Mouse (Mus musculus) left cerebral cortex, adult 9 months (tissue): ENCODE measurements around the gene Rcsd1.
"Not testable (repeated sequence)": the region's sequence is repeated elsewhere in the genome, so short reads cannot be mapped to it uniquely, and the experiment has no call there.

Source experiments
- DNase-seq, 2 experiments: peaks; one replicate each; pipeline ENCODE4 v3.0.0; 2022; ENCODE audit warnings: low spot score in 2 of 2

Gene Rcsd1

DNA sequence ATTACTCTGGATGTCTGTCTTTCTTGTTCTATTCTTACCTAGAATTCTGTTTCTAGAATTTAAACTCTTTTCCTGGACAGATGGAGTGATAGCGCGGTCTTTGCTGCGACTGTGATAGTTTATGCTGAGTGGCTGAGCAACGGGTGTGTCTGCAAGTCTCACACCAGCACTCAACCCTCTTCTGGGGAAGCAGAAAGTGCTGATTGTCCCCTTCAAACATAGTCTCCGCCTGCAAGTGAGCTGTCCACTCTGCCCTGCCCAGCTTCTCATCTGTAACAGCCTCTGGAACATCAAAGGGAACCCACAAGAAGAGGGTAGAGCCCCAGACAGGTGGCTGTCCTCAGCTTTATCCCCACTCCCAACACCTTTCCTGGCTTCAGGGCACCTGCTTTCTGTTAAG, 19.7 kb downstream of the Rcsd1 start:
- no peak for DNase-seq

GRCm38 (mm10) chr1:165687861-165688260, 21.7 kb downstream of the Rcsd1 start:
- DNase-seq: no peak

DNA sequence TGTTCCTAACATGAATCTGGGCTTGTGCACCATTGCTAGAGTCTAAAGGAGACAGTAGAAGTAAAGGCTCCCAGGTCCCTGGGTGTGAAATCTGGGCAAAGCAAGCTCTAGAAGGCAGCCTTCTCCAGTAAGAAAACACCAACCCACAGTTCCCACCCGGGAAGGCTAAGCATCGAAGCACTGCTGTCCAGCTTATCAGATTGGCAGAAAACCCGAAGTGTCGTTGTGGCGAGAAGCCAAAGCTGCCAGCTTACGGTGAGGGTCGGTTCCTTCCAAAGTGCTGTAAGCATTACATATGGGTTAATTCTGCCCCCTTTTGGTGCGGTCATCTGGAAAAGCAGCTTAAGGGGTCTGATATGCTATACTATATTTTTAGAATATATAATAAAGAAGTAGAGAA, 22.6 kb downstream of the Rcsd1 start:
- no peak for DNase-seq

DNA sequence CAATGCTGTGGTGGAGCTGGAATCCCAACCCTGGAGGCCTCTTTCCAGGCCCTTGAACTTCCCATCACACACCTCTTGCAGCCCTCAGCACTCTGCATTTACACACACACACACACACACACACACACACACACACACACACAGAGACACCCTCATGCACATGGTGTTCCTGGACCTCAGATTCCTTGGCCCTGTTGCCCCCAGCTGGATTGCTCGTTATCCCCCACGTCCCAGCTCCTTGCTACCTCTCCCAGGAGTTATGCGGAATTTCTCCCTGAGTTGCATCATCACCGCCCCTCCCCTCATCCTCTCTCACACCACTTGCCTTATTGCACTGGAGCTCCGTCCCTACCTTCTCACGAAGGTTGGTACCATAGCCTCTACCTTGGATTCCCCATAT, 23.2 kb downstream of the Rcsd1 start:
- no peak for DNase-seq

DNA sequence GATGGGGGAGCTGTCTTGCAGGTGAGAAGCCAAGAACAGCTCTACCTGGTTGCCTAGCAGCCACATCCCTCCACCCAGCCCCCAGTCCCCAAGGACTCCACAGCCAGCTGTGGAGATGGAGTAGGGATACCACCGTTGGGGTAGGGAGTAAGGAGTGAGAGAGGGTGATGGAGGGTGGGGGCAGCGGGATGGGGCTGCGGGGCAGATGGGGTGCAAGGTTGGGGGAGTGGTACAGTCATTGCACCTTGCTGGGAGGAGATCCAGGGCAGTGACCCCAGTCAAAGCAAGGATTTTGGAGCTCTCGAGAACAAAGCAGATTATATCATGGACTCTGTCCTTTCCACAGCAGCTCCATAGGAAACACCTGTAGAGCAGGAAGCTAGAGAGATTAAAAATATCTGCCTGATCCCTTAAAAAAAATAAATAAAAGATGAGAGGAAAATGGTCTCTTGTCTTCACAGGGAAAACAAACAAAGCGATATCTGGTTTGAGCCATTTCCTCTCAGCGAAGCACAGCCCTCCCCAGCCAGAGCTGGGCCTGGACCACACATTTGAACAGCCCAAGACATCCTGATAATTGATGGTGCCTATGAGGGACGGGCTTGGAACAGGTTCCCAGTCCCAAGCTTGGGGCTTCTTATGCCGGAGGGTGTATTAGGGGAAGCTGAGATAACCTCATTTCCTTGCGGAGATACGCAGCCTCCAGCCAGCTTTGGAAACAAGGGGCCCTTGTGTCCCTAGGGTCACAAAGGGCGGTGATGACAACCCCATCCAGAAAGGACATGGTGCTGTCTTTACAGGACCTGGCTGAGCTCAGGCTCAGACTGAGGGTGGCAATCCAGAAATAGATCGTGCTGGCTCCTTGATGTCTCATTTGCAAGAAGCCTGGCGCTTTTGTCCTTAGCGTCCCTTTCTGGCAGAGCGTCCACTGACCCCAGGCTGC, 25.0 kb downstream of the Rcsd1 start:
- DNase-seq: no peak

GRCm38 (mm10) chr1:165682056-165682853, 27.3 kb downstream of the Rcsd1 start:
- DNase-seq: no peak

DNA sequence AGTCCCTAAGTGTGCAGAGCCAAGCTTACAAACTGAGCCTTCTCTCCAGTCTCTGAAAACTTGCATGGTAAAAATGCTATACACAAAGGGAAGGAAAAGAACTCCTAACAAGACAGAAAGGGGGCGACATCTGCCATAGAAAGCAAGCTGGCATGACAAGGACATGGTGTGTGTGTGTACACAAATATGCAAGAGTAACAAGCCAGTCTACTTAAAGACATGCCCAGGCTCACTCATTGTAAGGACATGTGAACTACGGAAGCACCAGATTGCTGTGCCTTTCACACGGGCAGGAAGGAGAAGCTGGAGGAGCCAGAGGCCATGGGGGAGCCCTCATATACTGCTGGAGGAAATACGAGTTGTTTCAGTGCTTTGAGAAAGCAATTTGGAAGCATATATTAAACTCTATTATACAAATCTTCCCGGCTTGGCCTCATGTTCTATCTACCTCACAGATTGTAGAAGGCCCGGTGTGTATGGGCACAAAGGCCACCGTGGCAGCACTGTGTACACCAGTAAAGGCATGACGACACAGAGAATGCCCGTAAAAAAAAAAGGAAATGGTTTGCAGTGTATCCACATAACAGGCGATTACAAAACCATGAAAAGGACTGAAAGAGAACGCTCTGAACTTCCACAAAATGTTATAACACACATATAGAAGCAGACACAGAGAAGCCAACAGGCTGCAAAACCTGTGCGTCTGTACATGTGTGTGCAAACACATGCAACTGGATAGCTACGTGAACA, 28.3 kb downstream of the Rcsd1 start:
- DNase-seq: no peak

DNA sequence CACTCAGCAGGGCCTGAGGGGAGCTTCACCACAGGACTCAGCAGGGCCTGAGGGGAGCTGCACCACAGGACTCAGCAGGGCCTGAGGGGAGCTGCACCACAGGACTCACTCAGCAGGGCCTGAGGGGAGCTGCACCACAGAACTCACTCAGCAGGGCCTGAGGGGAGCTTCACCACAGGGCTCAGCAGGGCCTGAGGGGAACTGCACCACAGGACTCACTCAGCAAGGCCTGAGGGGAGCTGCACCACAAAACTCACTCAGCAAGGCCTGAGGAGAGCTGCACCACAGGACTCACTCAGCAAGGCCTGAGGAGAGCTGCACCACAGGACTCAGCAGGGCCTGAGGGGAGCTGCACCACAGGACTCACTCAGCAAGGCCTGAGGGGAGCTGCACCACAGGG, 29.5 kb downstream of the Rcsd1 start:
- DNase-seq: not testable (repeated sequence)

GRCm38 (mm10) chr1:165679618-165679997, 29.9 kb downstream of the Rcsd1 start:
- DNase-seq: no peak

DNA sequence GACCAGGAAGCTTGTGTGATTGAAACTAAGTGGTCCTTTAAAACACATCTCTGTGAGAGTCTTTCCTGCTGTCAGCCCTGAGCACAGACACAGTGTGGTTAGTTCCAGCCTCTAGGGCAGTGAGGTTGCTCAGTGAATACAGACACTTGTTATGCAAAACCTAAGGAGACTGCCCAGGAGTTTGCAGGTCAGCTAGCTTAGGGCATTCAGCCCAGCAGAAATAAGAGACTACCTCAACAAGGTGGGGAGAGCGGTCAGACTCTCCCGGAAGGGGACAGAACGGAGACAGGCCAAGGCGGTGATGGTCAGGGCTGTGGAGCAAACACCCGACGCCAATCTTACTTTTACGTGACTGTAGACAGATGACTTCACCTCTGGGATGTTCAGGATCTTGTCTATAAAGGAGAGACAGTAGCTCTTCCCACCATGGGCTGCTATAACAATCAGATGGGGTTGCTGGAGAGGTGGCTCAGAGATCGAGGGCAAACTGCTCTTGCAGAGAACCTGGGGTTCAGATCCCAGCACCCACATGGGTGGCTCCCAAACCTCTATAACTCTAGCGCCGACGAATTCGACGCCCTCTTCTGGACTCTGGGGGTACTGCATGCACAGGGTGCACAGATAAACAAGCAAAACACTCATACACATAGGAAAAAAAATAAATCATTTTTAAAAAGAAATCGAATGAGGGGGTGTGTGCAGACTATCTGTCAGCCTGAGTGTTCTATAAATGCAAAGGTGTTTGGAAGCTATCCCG, 30.5 kb downstream of the Rcsd1 start:
- DNase-seq: no peak

DNA sequence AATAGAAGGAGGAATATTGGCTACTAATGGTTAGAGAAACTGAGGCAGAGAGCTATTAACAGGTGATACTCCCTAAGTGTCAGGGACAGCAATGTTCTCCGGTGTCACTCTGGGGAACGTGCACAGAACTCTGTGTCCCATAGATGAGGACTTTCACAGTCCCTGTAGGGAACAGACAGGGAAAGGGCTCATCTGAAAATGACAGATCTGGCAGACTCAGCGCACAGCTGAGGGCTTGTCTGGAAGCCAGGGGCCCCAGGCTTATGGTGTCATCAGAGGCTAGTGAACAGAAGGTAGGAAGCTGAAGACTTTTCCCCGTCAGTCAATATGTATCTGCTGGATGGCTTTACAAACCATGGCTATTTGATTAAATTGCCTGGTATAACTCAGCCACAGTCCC, 32.0 kb downstream of the Rcsd1 start:
- DNase-seq: no peak

DNA sequence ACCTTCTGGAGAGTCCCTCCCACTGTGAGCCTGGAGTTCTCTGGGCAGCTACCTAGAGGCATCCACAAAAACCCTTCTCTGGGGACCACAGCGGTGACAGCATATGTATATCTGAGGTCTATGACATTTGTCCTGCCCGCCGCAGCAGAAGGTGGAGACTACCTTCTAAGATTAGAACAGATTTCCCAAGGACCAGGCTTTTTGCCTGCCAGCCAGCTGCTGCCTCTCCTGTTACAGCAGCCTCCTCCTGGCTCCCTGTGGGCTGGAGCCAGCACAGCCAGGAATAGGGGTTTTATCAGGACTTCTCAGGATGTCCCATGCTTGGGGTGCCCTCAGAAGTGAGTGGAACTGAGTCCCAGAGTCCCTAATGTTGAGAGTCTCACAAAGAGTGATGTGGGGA, 32.6 kb downstream of the Rcsd1 start:
- no peak for DNase-seq

GRCm38 (mm10) chr1:165675167-165675566, 34.4 kb downstream of the Rcsd1 start:
- DNase-seq: no peak

GRCm38 (mm10) chr1:165672355-165672754, 37.2 kb downstream of the Rcsd1 start:
- no peak for DNase-seq

DNA sequence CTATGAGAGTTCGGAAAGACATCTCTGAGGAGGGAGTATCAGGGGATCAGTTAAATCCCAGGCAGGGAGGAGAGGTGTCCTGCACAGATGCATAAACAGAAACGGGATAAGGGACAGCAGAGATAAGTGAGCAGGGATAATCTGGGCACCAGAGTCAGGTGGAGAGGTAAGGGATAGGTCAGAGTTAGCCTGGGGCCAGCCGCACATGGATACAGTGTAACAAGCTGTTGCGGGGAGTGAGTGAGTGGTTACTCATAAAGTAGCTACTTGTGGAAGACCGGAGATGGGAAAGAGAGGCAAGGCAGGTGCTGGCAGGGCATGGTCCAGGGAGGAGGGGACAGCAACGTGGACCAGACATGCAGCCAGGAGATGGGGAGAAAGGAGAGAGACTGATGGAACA, 39.5 kb downstream of the Rcsd1 start:
- DNase-seq: no peak

DNA sequence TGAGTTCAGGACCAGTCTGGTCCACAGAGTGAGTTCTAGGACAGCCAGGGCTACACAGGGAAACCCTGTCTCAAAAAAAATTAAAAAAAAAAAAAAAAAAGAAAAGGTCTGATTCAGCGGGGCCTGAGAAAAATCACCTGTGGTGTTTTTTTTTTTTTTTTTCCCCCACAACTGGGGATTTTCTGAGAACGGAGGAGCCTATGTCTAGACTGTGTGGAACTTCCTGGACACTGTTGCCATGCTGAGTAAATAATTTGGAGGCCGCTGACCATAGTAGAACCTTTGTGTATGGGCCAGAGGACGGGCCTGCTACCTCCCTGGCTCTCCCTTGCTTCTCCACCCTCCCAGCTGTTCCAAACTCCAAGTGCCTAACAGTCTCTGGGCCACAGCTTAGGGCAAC, 40.7 kb downstream of the Rcsd1 start:
- DNase-seq: no peak

- DNase-seq: no peak
Observed at GRCm38 (mm10) chr1:165667380-165667779, 42.2 kb downstream of the Rcsd1 start.

DNA sequence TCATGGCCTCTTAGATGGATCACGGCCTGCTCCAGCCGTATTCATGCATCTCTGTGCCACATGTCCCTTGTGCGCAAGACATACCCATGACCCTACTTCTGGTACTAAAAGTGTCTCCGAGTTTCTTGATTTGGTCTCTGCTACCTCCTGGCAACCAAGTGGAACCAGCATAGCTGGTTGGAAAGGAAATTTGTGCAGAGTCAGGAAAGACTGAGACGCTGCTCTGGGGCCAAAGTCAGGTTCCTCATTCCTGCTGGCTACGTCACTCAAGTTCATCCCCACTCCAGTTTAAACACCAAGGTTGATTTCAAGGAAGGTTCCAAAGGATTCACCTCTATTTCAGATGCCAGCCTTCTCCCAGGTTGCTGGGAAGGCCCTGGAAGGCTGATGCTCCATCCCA, 42.6 kb downstream of the Rcsd1 start:
- no peak for DNase-seq

- no peak for DNase-seq
Observed at GRCm38 (mm10) chr1:165665758-165666157, 43.8 kb downstream of the Rcsd1 start.

DNA sequence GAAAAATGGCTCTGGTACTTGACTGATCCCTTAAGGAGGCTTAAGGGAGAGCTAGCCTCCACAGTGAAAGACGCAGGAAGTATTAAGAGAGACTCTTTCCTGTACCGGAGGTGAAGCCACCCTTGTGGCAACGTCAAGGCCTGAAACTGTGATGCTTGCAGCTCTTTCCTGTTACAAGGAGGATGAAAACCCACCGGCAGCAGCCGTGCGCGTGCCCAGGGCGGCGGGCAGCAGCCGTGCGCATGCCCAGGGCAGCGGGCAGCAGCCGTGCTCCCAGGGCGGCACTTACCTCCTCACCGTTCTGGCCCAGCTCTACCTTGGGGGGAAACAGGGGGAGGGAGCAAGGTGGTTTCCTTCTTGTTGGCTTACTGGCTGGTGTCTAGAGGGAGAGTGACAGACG, 46.3 kb downstream of the Rcsd1 start:
- DNase-seq: no peak

DNA sequence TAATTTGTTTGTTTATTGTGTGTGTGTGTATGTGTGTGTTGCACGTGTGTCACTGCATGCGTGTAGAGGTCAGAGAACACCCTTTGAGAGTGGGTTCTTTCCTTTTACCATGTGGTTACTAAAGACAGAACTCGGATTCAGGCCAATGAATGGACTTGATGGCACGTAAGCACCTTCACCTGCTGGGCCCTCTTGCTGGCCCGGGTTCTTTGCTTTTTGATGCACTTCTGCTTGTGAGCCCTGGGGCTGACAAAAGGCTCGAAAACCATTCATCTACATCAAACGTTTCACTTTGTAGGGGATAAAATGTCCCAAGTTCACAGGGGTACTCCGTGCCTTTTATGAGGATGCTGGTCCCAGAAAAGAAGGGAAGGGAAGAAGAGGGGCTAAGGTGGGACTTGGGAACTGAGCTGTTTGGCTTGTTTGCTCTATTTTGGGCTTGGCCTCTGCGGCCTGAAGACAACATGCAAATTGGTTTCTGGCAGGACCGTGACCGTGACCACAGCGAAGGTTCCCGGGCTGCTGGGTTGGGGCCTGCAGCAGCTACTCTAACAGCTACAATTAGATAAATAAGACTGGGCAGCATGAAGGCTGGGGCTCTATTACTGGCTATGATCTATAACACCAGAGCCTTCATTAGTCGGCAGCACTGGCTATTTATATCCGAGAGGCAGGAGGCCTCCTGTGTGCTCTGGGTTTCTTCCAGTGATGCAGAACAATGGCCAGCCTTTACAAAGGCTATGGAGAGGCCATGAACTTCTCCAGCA, 46.9 kb downstream of the Rcsd1 start:
- DNase-seq: no peak
